Mouse (Mus musculus): ENCODE data around the gene Gm28035.

Gm28035 gene

GRCm38 (mm10) chr2:30238906-30239465 lies 1.4 kb upstream of the Gm28035 start:
- DNase-seq: peak; percentile 94

- peak; percentile 99 for DNase-seq
Measured at GRCm38 (mm10) chr2:30239777-30240176, 590 bp upstream of the Gm28035 start.

- peak; percentile 100 for DNase-seq
Measured at GRCm38 (mm10) chr2:30242509-30242908, 2.1 kb downstream of the Gm28035 start.

- DNase-seq: peak; percentile 95
Measured at GRCm38 (mm10) chr2:30243391-30243790, 3.0 kb downstream of the Gm28035 start.

GRCm38 (mm10) chr2:30244595-30245178 lies 4.3 kb downstream of the Gm28035 start:
- peak; percentile 94 for DNase-seq

- DNase-seq: peak; percentile 84
Measured at GRCm38 (mm10) chr2:30247036-30247435, 6.7 kb downstream of the Gm28035 start.

- peak; percentile 93 for DNase-seq
Measured at GRCm38 (mm10) chr2:30247681-30248080, 7.3 kb downstream of the Gm28035 start.

- peak; percentile 89 for DNase-seq
Measured at GRCm38 (mm10) chr2:30249182-30249581, 8.8 kb downstream of the Gm28035 start.

GRCm38 (mm10) chr2:30250166-30251128 lies 10.1 kb downstream of the Gm28035 start:
- DNase-seq: peak; percentile 91

- DNase-seq: peak; percentile 98
Measured at GRCm38 (mm10) chr2:30251417-30252104, 11.2 kb downstream of the Gm28035 start.

- DNase-seq: no peak
Measured at GRCm38 (mm10) chr2:30252521-30252920, 12.2 kb downstream of the Gm28035 start.

- peak; percentile 95 for DNase-seq
Measured at GRCm38 (mm10) chr2:30253809-30254208, 13.4 kb downstream of the Gm28035 start.

- peak; percentile 91 for DNase-seq
Measured at GRCm38 (mm10) chr2:30255631-30256395, 15.4 kb downstream of the Gm28035 start.

GRCm38 (mm10) chr2:30256616-30257350 lies 16.4 kb downstream of the Gm28035 start:
- peak; percentile 93 for DNase-seq

- peak; percentile 94 for DNase-seq
Measured at GRCm38 (mm10) chr2:30257699-30258460, 17.5 kb downstream of the Gm28035 start.

- peak; percentile 100 for DNase-seq
Measured at GRCm38 (mm10) chr2:30258600-30258999, 18.2 kb downstream of the Gm28035 start.

GRCm38 (mm10) chr2:30259131-30260064 lies 19.0 kb downstream of the Gm28035 start:
- DNase-seq: peak; percentile 95

- DNase-seq: peak; percentile 90
Measured at GRCm38 (mm10) chr2:30261064-30261736, 20.8 kb downstream of the Gm28035 start.

Data from heart, adult 11 months (tissue).